Mouse (Mus musculus) MEL (cell line): Measurements from ENCODE around the gene Naip1. TPM values are rescaled to one million over a fixed set of nuclear protein-coding genes. Genes with fewer than 3 reads are reported as not detected.

ENCODE experiments used
- DNase-seq: peaks from one replicate; pipeline ENCODE4 v3.0.0; 2011; ENCODE audit warnings: low read depth, low spot score
- H3K27ac ChIP-seq: 2 replicates; pipeline ENCODE4 v1.5.1; 2012; ENCODE audit warnings: low read depth, mild to moderate bottlenecking, control low read depth, low read length, moderate library complexity; ENCODE audit not compliant: control insufficient read depth
- H3K27me3 ChIP-seq, 2 experiments: fragments of 150-350 bp in 1 of 2; sonication (generic) in 1 of 2; 2 replicates each; pipeline ENCODE4 v1.6.1; 2012; ENCODE audit warnings: low read length in 2 of 2, mild to moderate bottlenecking in 2 of 2, improper control_type of control experiment in 1 of 2, moderate library complexity in 1 of 2; ENCODE audit not compliant: insufficient read depth in 2 of 2, control insufficient read depth in 1 of 2
- H3K36me3 ChIP-seq, 2 experiments: 2 replicates each; pipeline ENCODE4 v1.6.1; 2012 to 2014; ENCODE audit warnings: low read length in 2 of 2, improper control_type of control experiment in 1 of 2, inconsistent platforms in 1 of 2, mild to moderate bottlenecking in 1 of 2; ENCODE audit not compliant: insufficient read depth in 2 of 2, control insufficient read depth in 1 of 2
- H3K4me1 ChIP-seq, 2 experiments: fragments of 150-350 bp in 1 of 2; sonication (generic) in 1 of 2; 2 replicates each; pipeline ENCODE4 v1.6.1; 2012; ENCODE audit warnings: low read length in 2 of 2, improper control_type of control experiment in 1 of 2, mild to moderate bottlenecking in 1 of 2; ENCODE audit not compliant: insufficient read depth in 2 of 2, control insufficient read depth in 1 of 2
- H3K4me3 ChIP-seq, 2 experiments: fragments of 150-350 bp in 1 of 2; sonication (generic) in 1 of 2; 2 replicates each; pipeline ENCODE4 v1.5.1; 2012; ENCODE audit warnings: low read depth in 2 of 2, low read length in 2 of 2, mild to moderate bottlenecking in 2 of 2, moderate library complexity in 2 of 2, control low read depth in 1 of 2, improper control_type of control experiment in 1 of 2; ENCODE audit not compliant: control insufficient read depth in 1 of 2, insufficient read depth in 1 of 2
- H3K79me2 ChIP-seq: 2 replicates; pipeline ENCODE4 v1.6.1; 2012; ENCODE audit warnings: mild to moderate bottlenecking, low read length, moderate library complexity; ENCODE audit not compliant: control insufficient read depth, poor library complexity, insufficient read depth
- H3K9ac ChIP-seq: 2 replicates; pipeline ENCODE4 v1.6.1; 2012; ENCODE audit warnings: low read depth, mild to moderate bottlenecking, control low read depth, low read length, moderate library complexity; ENCODE audit not compliant: control insufficient read depth, poor library complexity, severe bottlenecking
- H3K9me3 ChIP-seq: fragments of 150-350 bp; sonication (generic); replicated peaks from 2 replicates; pipeline ENCODE4 v1.6.1; 2012; ENCODE audit warnings: mild to moderate bottlenecking, low read length, improper control_type of control experiment, moderate library complexity; ENCODE audit not compliant: insufficient read depth
- BHLHE40 ChIP-seq: IDR thresholded peaks from 2 replicates; pipeline ENCODE4 v1.6.1; 2012; ENCODE audit warnings: low read depth, mild to moderate bottlenecking, inconsistent platforms, low read length, improper control_type of control experiment, borderline replicate concordance
- CHD1 ChIP-seq: IDR thresholded peaks from 2 replicates; pipeline ENCODE4 v1.6.1; 2012; ENCODE audit warnings: low read depth, mild to moderate bottlenecking, inconsistent platforms, low read length, improper control_type of control experiment
- CHD2 ChIP-seq: IDR thresholded peaks from 2 replicates; pipeline ENCODE4 v1.6.1; 2011; ENCODE audit warnings: low read length, improper control_type of control experiment
- CTCF ChIP-seq, 3 experiments: IDR thresholded peaks in 2 of 3; conservative IDR thresholded peaks in 1 of 3; 2 replicates each; pipeline ENCODE4 v1.5.1; 2011 to 2012; ENCODE audit warnings: low read length in 3 of 3, low read depth in 2 of 3, mild to moderate bottlenecking in 2 of 3, improper control_type of control experiment in 1 of 3, inconsistent platforms in 1 of 3, mixed read lengths in 1 of 3, moderate library complexity in 1 of 3; ENCODE audit not compliant: control insufficient read depth in 1 of 3, insufficient read depth in 1 of 3, poor library complexity in 1 of 3, severe bottlenecking in 1 of 3
- ELF1 ChIP-seq: IDR thresholded peaks from 2 replicates; pipeline ENCODE4 v1.6.1; 2014; ENCODE audit warnings: low read depth, mild to moderate bottlenecking, inconsistent platforms, low read length, improper control_type of control experiment, moderate library complexity
- EP300 ChIP-seq, 2 experiments: IDR thresholded peaks; 2 replicates each; pipeline ENCODE4 v1.6.1; 2011; ENCODE audit warnings: improper control_type of control experiment in 2 of 2, low read length in 2 of 2, low read depth in 1 of 2, mild to moderate bottlenecking in 1 of 2
- ETS1 ChIP-seq: IDR thresholded peaks from 2 replicates; pipeline ENCODE4 v1.6.1; 2012; ENCODE audit warnings: low read depth, mild to moderate bottlenecking, inconsistent platforms, low read length, improper control_type of control experiment, moderate library complexity
- GABPA ChIP-seq: IDR thresholded peaks from 2 replicates; pipeline ENCODE4 v1.6.1; 2012; ENCODE audit warnings: low read depth, mild to moderate bottlenecking, inconsistent platforms, low read length, improper control_type of control experiment, moderate library complexity
- HCFC1 ChIP-seq: IDR thresholded peaks from 2 replicates; pipeline ENCODE4 v1.6.1; 2012; ENCODE audit warnings: low read depth, mild to moderate bottlenecking, inconsistent platforms, low read length, improper control_type of control experiment, moderate library complexity
- JUND ChIP-seq: IDR thresholded peaks from 2 replicates; pipeline ENCODE4 v1.6.1; 2011; ENCODE audit warnings: low read depth, mild to moderate bottlenecking, improper control_type of control experiment, low read length
- KAT2A ChIP-seq: conservative IDR thresholded peaks from 2 replicates; pipeline ENCODE4 v1.6.1; 2012; ENCODE audit warnings: low read depth, low read length, improper control_type of control experiment, inconsistent platforms
- MAFK ChIP-seq: IDR thresholded peaks from 2 replicates; pipeline ENCODE4 v1.6.1; 2011; ENCODE audit warnings: low read depth, mild to moderate bottlenecking, low read length, improper control_type of control experiment, borderline replicate concordance
- MAX ChIP-seq: IDR thresholded peaks from 2 replicates; pipeline ENCODE4 v1.6.1; 2011; ENCODE audit warnings: low read length, improper control_type of control experiment
- MEF2A ChIP-seq: IDR thresholded peaks from 2 replicates; pipeline ENCODE4 v1.6.1; 2014; ENCODE audit warnings: low read depth, mild to moderate bottlenecking, inconsistent platforms, low read length, improper control_type of control experiment; ENCODE audit not compliant: poor library complexity, insufficient replicate concordance, severe bottlenecking; ENCODE audit errors: extremely low read depth
- MXI1 ChIP-seq: IDR thresholded peaks from 2 replicates; pipeline ENCODE4 v1.6.1; 2011; ENCODE audit warnings: mild to moderate bottlenecking, low read depth, low read length, improper control_type of control experiment
- MYB ChIP-seq: IDR thresholded peaks from 2 replicates; pipeline ENCODE4 v1.6.1; 2011; ENCODE audit warnings: mild to moderate bottlenecking, low read depth, low read length, improper control_type of control experiment
- MYC ChIP-seq: IDR thresholded peaks from 2 replicates; pipeline ENCODE4 v1.6.1; 2011; ENCODE audit warnings: low read depth, mild to moderate bottlenecking, low read length, improper control_type of control experiment, moderate library complexity
- NRF1 ChIP-seq: IDR thresholded peaks from 2 replicates; pipeline ENCODE4 v1.6.1; 2014; ENCODE audit warnings: low read depth, mild to moderate bottlenecking, inconsistent platforms, low read length, improper control_type of control experiment, moderate library complexity; ENCODE audit not compliant: poor library complexity, insufficient read depth, severe bottlenecking
- POLR2A ChIP-seq, 2 experiments: IDR thresholded peaks; 2 replicates each; pipeline ENCODE4 v1.6.1; 2011 to 2012; ENCODE audit warnings: low read length in 2 of 2, mild to moderate bottlenecking in 2 of 2, control low read depth in 1 of 2, improper control_type of control experiment in 1 of 2, low read depth in 1 of 2, moderate library complexity in 1 of 2; ENCODE audit not compliant: control insufficient read depth in 1 of 2, insufficient read depth in 1 of 2, poor library complexity in 1 of 2
- POLR2AphosphoS2 ChIP-seq: IDR thresholded peaks from 2 replicates; pipeline ENCODE4 v1.6.1; 2011; ENCODE audit warnings: low read length, improper control_type of control experiment
- POLR2AphosphoS5 ChIP-seq: IDR thresholded peaks from 2 replicates; pipeline ENCODE4 v1.6.1; 2012; ENCODE audit warnings: low read depth, borderline replicate concordance, mild to moderate bottlenecking, inconsistent platforms, low read length, moderate library complexity, mixed read lengths
- RAD21 ChIP-seq: IDR thresholded peaks from 2 replicates; pipeline ENCODE4 v1.6.1; 2011; ENCODE audit warnings: mild to moderate bottlenecking, low read depth, low read length, improper control_type of control experiment
- RCOR1 ChIP-seq: IDR thresholded peaks from 2 replicates; pipeline ENCODE4 v1.6.1; 2012; ENCODE audit warnings: low read depth, mild to moderate bottlenecking, inconsistent platforms, low read length, improper control_type of control experiment
- SIN3A ChIP-seq: IDR thresholded peaks from 2 replicates; pipeline ENCODE4 v1.6.1; 2012; ENCODE audit warnings: low read length, improper control_type of control experiment, inconsistent platforms
- TAL1 ChIP-seq: IDR thresholded peaks from 2 replicates; pipeline ENCODE4 v1.6.1; 2012; ENCODE audit warnings: mild to moderate bottlenecking, inconsistent platforms, low read length, moderate library complexity, mixed read lengths
- TBP ChIP-seq: IDR thresholded peaks from 2 replicates; pipeline ENCODE4 v1.8.0; 2011; ENCODE audit warnings: low read depth, low read length, improper control_type of control experiment
- TCF12 ChIP-seq: IDR thresholded peaks from 2 replicates; pipeline ENCODE4 v1.6.1; 2014; ENCODE audit warnings: low read depth, mild to moderate bottlenecking, inconsistent platforms, low read length, improper control_type of control experiment, moderate library complexity
- UBTF ChIP-seq: IDR thresholded peaks from 2 replicates; pipeline ENCODE4 v1.6.1; 2012; ENCODE audit warnings: low read depth, mild to moderate bottlenecking, inconsistent platforms, low read length, improper control_type of control experiment, moderate library complexity, borderline replicate concordance; ENCODE audit not compliant: insufficient read depth
- ZMIZ1 ChIP-seq: IDR thresholded peaks from 2 replicates; pipeline ENCODE4 v1.6.1; 2012; ENCODE audit warnings: low read depth, mild to moderate bottlenecking, inconsistent platforms, low read length, improper control_type of control experiment, moderate library complexity
- polyA plus RNA-seq, 2 experiments: library from polyadenylated mRNA; stranded (reverse) in 1 of 2; unstranded in 1 of 2; fragments of >175 nt in 1 of 2; fragments of >200 nt in 1 of 2; gene quantifications; 2 replicates each; pipeline versions ENCODE4 v1.2.1 to v1.2.4; 2012; ENCODE audit warnings: low replicate concordance in 2 of 2, low read depth in 1 of 2; ENCODE audit not compliant: insufficient read length in 2 of 2, insufficient read depth in 1 of 2, missing spikeins in 1 of 2
- total RNA-seq: library from RNA; depleted of rRNA; stranded (reverse); fragments of 300-350 nt; gene quantifications from 2 replicates; pipeline ENCODE4 v1.2.3, GENCODE M21; 2012

Gene Naip1
- total and polyA plus RNA-seq, 3 experiments: 0.01 TPM; not detected in 2

DNA sequence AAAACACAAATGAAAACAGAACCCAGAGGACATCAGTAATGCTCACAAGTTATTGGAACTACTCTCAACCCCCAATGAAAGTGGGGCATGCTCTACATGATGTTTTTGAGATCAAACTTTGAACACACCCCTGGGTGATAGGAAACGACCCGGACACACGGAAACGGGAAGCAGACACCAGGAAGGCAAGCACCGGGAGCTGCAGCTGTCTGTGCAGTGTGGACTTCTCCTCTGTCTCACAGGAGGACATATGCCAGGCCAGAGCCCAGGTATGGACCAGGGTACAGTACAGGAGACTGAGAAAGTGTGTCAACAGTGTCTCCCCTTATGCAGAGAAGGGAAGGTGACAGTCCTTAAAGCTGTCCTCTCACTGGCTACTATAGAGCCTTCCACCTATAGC, 43.5 kb downstream of the Naip1 start:
- no peak overlapping the region for H3K9ac ChIP-seq
- H3K27me3 ChIP-seq: no peaks in the 10 kb centered on the region; a peak in 1 of 4 replicates
- H3K4me1 ChIP-seq: no peaks in the 10 kb centered on the region
- TF ChIP-seq TAL1: no peak
- TF ChIP-seq MEF2A: no peak
- TF ChIP-seq MXI1: no peak
- TF ChIP-seq CTCF (IDR thresholded peaks at IDR 0.05 in 2 of 3, conservative IDR thresholded peaks at IDR 0.05 in 1 of 3; ENCODE audit: control insufficient read depth in 1 of 3, insufficient read depth in 1 of 3, low read depth in 2 of 3, low read length in 3 of 3, poor library complexity in 1 of 3, severe bottlenecking in 1 of 3): no peak
- no peak for TF ChIP-seq UBTF
- TF ChIP-seq GABPA: no peak
- no peak for TF ChIP-seq MYB
- no peak for TF ChIP-seq TBP
- TF ChIP-seq POLR2AphosphoS5: no peak
- no peak for TF ChIP-seq CHD2
- no peak for TF ChIP-seq NRF1
- no peak for TF ChIP-seq TCF12
- TF ChIP-seq ETS1: no peak
- no peak for TF ChIP-seq SIN3A
- no peak for TF ChIP-seq KAT2A
- TF ChIP-seq HCFC1: no peak
- no peak for TF ChIP-seq ELF1
- no peak for TF ChIP-seq JUND
- TF ChIP-seq POLR2A (IDR thresholded peaks at IDR 0.05; ENCODE audit: control insufficient read depth in 1 of 2, insufficient read depth in 1 of 2, low read depth in 1 of 2, low read length in 2 of 2, poor library complexity in 1 of 2): no peak
- no peak for TF ChIP-seq RAD21
- TF ChIP-seq, all 39 proteins: peak for 0
- DNase-seq: peak; percentile 35
- Histone ChIP-seq H3K9me3 (no peaks in the 10 kb centered on the region), H3K27ac (no peak overlapping the region), H3K79me2 (no peaks in the 10 kb centered on the region), H3K36me3 (no peaks in the 10 kb centered on the region), H3K4me3 (no peak overlapping the region)

DNA sequence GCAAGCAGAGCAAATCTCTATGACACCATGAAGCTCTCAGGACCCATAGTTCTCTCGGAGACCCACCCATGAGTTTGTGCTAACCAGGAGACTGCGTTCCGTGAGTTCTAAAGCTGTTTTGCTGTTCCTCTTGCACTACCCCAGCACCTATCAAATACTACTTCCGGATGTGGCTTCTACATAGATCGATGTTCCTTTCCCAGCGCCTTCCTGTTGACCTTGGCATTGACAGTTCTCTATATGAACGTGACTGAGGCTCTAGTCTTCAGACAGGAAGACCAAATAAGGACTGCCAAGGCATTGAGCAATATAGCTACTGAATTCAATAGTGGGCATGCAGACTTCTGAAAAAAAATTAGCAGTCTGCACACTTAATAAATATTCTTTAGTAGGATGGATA, 44.4 kb downstream of the Naip1 start:
- no peak overlapping the region for H3K9ac ChIP-seq
- H3K36me3 ChIP-seq: no peaks in the 10 kb centered on the region
- H3K9me3 ChIP-seq: no peaks in the 10 kb centered on the region
- TF ChIP-seq ZMIZ1: no peak
- TF ChIP-seq MAX: no peak
- TF ChIP-seq EP300 (IDR thresholded peaks at IDR 0.05; ENCODE audit: low read depth in 1 of 2, low read length in 2 of 2): no peak
- TF ChIP-seq TBP: no peak
- TF ChIP-seq BHLHE40: no peak
- TF ChIP-seq RCOR1: no peak
- TF ChIP-seq MYC: no peak
- TF ChIP-seq POLR2AphosphoS2: no peak
- TF ChIP-seq MAFK: no peak
- no peak for TF ChIP-seq NRF1
- TF ChIP-seq CHD1: no peak
- no peak for TF ChIP-seq CTCF (IDR thresholded peaks at IDR 0.05 in 2 of 3, conservative IDR thresholded peaks at IDR 0.05 in 1 of 3; ENCODE audit: control insufficient read depth in 1 of 3, insufficient read depth in 1 of 3, low read depth in 2 of 3, low read length in 3 of 3, poor library complexity in 1 of 3, severe bottlenecking in 1 of 3)
- no peaks in the 10 kb centered on the region for H3K79me2 ChIP-seq
- no peak overlapping the region for H3K4me3 ChIP-seq
- H3K27ac ChIP-seq: no peak overlapping the region
- no peaks in the 10 kb centered on the region; a peak in 1 of 4 replicates for H3K27me3 ChIP-seq
- DNase-seq: peak; percentile 6
- H3K4me1 ChIP-seq: no peaks in the 10 kb centered on the region
